Mouse (Mus musculus) forebrain, postnatal 0 days (tissue): Measurements from ENCODE around the gene Hspd1. TPM values are rescaled to one million over a fixed set of nuclear protein-coding genes. Genes with fewer than 3 reads are reported as not detected.
A peak's percentile ranks its signal among the peaks of the same experiment; 100 is the strongest.

ENCODE experiments used
- ATAC-seq: fragments of 200-750 bp; cut with Nextera tagmentation; 2 replicates; pipeline ENCODE4 v1.8.0; 2017; ENCODE audit warnings: mild to moderate bottlenecking, moderate library complexity
- DNase-seq: peaks from one replicate; pipeline ENCODE4 v3.0.0-alpha.2; 2015
- H3K27ac ChIP-seq: fragments of 300-500 bp; sonication (generic); 2 replicates; pipeline ENCODE4 v1.5.1; 2014; ENCODE audit warnings: low read depth, mild to moderate bottlenecking, antibody characterized with exemption, low read length, moderate library complexity, mixed read lengths
- H3K27me3 ChIP-seq: fragments of 300-500 bp; sonication (generic); 2 replicates; pipeline ENCODE4 v1.6.1; 2014; ENCODE audit warnings: mild to moderate bottlenecking, low read length, mixed read lengths; ENCODE audit not compliant: insufficient read depth
- H3K36me3 ChIP-seq: fragments of 300-500 bp; sonication (generic); 2 replicates; pipeline ENCODE4 v1.6.1; 2014; ENCODE audit warnings: mild to moderate bottlenecking, moderate library complexity; ENCODE audit not compliant: insufficient read depth
- H3K4me1 ChIP-seq: fragments of 300-500 bp; sonication (generic); 2 replicates; pipeline ENCODE4 v1.6.1; 2014; ENCODE audit warnings: antibody characterized with exemption; ENCODE audit not compliant: insufficient read depth
- H3K4me2 ChIP-seq: fragments of 300-500 bp; sonication (generic); 2 replicates; pipeline ENCODE4 v1.6.1; 2014; ENCODE audit warnings: low read depth, mild to moderate bottlenecking, moderate library complexity
- H3K4me3 ChIP-seq: fragments of 300-500 bp; sonication (generic); 2 replicates; pipeline ENCODE4 v1.5.1; 2014; ENCODE audit warnings: low read depth, low read length, mixed read lengths
- H3K9ac ChIP-seq: fragments of 300-500 bp; sonication (generic); 2 replicates; pipeline ENCODE4 v1.6.1; 2014; ENCODE audit warnings: mild to moderate bottlenecking
- H3K9me3 ChIP-seq: fragments of 300-500 bp; sonication (generic); 2 replicates; pipeline ENCODE4 v1.6.1; 2016; ENCODE audit warnings: low read length
- CTCF ChIP-seq: sonication (generic); IDR thresholded peaks from 2 replicates; pipeline ENCODE4 v1.5.1; 2016; ENCODE audit warnings: antibody characterized with exemption, control low read depth, low read depth
- WGBS: fragments of 180-500 bp; shearing (Covaris S2); extraction: QIAGEN DNeasy Blood & Tissue Kit; methylation state at CpG from one replicate; pipeline ENCODE4 v1.1.7; 2014; 5-methylcytosine and 5-hydroxymethylcytosine counted together
- polyA plus RNA-seq: library from polyadenylated mRNA; unstranded; fragments of >200 nt; fragmentation: Nextera tagmentation; extraction: Ambion mirVana; gene quantifications from 2 replicates; pipeline ENCODE4 v1.2.1, GENCODE M21; 2015
- total RNA-seq: library from RNA; depleted of rRNA; stranded (reverse); fragments of >200 nt; gene quantifications from 2 replicates; pipeline ENCODE4 v1.2.3, GENCODE M21; 2014; rRNA removed

Gene Hspd1
- 149 and 162 TPM in 2 replicates for total RNA-seq
- polyA plus RNA-seq, result 197 and 238 TPM in 2 replicates

DNA sequence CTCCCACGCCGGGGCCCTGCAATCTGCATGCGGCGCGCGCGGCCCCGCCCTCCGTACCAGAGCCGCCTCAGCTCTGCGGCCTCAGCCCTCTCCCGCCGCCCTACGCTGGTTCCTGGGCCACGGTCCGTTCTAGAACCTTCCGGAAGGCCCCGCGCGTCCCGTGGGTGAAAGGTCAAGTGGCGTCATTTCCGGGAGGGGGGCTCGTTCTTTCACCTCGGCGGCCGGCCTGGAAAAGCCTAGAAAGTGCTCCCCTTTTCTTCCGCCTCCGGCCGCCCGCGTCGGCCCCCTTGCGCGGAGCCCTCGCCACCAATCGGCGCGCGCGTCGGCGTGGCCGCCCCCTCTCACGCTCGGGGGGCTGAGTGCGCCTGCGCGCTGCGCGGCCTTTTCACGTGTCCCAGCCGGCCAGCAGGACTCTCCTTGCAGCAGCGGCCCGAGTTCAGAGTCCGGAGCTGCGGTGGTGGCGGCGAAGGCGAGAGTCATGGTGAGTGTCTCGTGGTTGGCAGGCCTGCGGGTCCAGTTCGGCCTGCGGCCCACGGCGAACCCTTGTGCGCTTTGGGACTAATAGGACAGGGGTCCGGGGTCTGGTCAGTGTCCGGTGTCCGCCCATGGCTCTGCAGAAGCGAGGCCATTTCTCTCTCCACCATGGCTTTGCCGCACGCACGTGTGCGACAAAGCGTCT lies at the start of gene Hspd1, which contains the start of gene Hspe1:
Gene Hspd1, minus strand, starts transcription at position 312 of the 679 bp plus-strand sequence.
Gene Hspe1, plus strand, starts transcription at position 201 of the 679 bp plus-strand sequence.
- WGBS, result under 1% methylated on average over 65 of the region's 76 CpGs
- peaks cover 18% of the 10 kb centered on the region; the same call in 1 of the 2 replicates for H3K36me3 ChIP-seq

DNA sequence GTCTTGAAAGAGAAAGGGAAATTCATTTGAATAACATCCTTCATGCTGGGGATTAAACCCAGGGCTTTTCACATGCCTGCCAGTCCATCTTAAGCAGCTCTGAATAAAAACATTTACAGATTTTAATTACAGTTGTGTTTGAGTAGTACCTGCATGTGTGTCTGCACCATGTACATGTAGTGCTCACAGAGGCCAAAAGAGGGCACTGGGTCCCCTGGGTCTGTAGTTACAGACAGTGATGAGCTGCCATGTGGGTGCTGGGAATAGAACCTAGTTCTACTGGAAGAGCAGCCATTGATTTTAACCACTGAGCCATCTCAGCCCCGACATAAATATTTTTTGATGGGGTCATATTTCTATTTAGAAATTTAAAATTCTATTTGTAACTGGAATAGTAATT lies 47.8 kb upstream of the Hspd1 start:
- no peak for TF ChIP-seq CTCF
- Histone ChIP-seq H3K36me3 (0 out of 2 replicates have a peak, but pooled peaks cover 4% of the 10 kb centered on the region), H3K4me2 (no peak overlapping the region), H3K4me1 (no peaks in the 10 kb centered on the region), H3K9me3 (no peaks in the 10 kb centered on the region), H3K27ac (no peak overlapping the region), H3K4me3 (no peak overlapping the region), H3K27me3 (no peaks in the 10 kb centered on the region), H3K9ac (no peak overlapping the region)
- ATAC-seq (no peak), DNase-seq (no peak)
- WGBS, result 100% methylated on average over 1 of the region's 1 CpGs

More for the DNA sequence above, at the start of gene Hspd1, which contains the start of gene Hspe1:
- H3K4me2 ChIP-seq, result peak within 1 kb of the TSS; percentile 72
- ATAC-seq (peak; percentile 94), DNase-seq (peak; percentile 99)
- peak within 1 kb of the TSS; percentile 89 for H3K9ac ChIP-seq
- H3K4me1 ChIP-seq, result peaks cover 8% of the 10 kb centered on the region; the same call in 1 of the 2 replicates
- H3K4me3 ChIP-seq, result peak within 1 kb of the TSS; percentile 77
- H3K27me3 ChIP-seq, result no peaks in the 10 kb centered on the region
- peak within 1 kb of the TSS; percentile 94 for H3K27ac ChIP-seq
- no peaks in the 10 kb centered on the region for H3K9me3 ChIP-seq
- TF ChIP-seq CTCF, result no peak; the same call in 1 of the 2 replicates

DNA sequence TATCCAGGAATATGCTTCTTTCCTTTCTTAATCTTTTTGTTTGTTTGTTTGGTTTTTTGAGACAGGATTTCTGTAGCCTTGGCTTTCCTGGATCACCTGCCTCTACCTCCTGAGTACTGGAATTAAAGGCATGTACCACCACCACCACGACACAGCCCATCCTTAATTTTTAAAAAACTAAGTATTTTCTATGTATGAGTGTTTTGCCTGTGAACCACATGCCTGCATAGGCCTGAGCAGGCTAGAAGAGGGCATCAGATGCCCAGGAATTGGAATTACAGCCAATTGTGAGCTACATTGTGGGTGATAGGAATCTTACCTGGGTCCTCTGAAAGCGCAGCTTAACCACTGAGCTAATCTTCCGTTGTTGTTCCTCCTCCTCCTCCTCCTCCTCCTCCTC lies 46.3 kb upstream of the Hspd1 start:
- no peak for TF ChIP-seq CTCF
- no peak overlapping the region for H3K9ac ChIP-seq
- ATAC-seq, result no peak
- DNase-seq, result no peak
- no peaks in the 10 kb centered on the region for H3K9me3 ChIP-seq
- H3K4me3 ChIP-seq, result no peak overlapping the region
- WGBS, result 97% methylated on average over 3 of the region's 3 CpGs
- no peaks in the 10 kb centered on the region for H3K27me3 ChIP-seq
- no peaks in the 10 kb centered on the region for H3K36me3 ChIP-seq
- H3K4me2 ChIP-seq, result no peak overlapping the region
- H3K27ac ChIP-seq, result no peak overlapping the region
- no peaks in the 10 kb centered on the region for H3K4me1 ChIP-seq

DNA sequence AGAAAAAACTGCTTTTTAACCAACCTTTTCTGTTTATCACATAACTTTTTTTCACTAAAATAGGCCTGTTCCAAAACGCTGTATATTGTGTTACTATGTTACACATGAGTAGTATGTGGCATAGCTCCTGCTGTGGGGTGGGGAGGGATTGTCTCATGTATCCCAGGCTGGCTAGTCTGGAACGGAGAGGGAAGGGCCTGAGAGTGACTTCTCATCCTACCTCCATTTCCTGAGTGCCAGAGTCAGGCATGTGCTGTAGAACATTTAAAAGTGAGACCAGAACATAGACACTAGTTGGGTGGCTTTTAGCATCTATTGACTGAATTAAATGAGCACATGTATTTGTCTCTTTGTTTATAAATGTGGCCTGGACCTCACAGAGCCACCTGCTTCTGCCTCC lies 45.1 kb upstream of the Hspd1 start:
- Histone ChIP-seq H3K4me3 (no peak overlapping the region), H3K9ac (no peak overlapping the region), H3K4me2 (no peak overlapping the region), H3K27me3 (no peaks in the 10 kb centered on the region), H3K36me3 (no peaks in the 10 kb centered on the region), H3K9me3 (no peaks in the 10 kb centered on the region), H3K27ac (no peak overlapping the region), H3K4me1 (no peaks in the 10 kb centered on the region)
- 71% methylated on average over 2 of the region's 2 CpGs for WGBS
- no peak for TF ChIP-seq CTCF
- DNase-seq (no peak), ATAC-seq (no peak)

DNA sequence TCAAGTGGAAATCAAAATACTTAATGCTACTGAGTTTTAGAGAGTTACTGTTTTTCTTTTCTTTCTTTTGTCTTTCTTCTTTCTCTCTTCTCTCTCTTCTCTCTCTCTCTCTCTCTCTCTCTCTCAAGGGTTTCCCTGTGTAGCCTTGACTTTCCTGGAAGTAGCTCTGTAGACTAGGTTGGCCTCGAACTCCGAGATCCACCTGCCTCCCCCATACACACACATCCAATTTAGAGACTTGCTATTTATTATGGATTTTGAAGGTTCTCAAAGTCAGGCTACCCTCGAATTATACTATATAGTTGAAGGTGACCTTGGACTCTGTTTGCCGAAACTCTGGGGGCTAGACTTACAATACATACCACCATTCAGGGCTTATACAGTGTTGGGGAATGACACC lies 44.3 kb upstream of the Hspd1 start:
- Histone ChIP-seq H3K27me3 (no peaks in the 10 kb centered on the region), H3K4me2 (peak overlapping the region; percentile 64), H3K4me3 (peak overlapping the region; percentile 98), H3K4me1 (no peaks in the 10 kb centered on the region), H3K27ac (no peak overlapping the region), H3K9me3 (no peaks in the 10 kb centered on the region), H3K36me3 (no peaks in the 10 kb centered on the region), H3K9ac (peak overlapping the region; percentile 100)
- DNase-seq, result no peak
- 73% methylated on average over 4 of the region's 4 CpGs for WGBS
- no peak for TF ChIP-seq CTCF
- no peak for ATAC-seq

DNA sequence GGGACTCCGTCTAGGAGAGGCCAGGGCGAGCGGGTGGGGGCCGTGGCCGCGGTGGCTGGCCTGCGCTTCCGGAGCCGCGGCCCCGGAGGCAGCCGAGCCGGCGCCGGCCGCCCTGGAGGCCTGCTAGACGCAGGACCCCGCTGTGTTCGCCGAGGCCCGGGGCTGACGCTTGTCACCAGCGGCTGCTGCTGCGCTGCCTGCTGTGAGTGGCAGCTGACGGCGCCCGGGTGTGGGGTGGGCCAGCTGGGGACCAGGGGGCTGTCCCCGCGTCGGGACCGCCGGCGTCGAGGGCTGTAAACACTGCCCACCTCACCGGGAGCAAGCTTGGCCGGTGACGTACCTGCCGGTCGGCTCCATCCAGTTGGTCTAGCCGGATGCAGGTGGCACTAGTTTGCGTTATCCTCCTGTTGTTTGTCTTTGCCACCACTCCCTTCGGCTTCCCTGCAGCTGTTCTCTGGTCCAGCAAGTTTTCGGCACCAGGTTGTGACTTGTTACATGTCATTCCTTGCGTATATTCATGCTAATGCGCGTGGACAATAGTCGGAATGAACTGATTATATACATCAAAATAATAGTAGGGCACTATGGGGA lies 43.5 kb upstream of the Hspd1 start:
- Histone ChIP-seq H3K36me3 (no peaks in the 10 kb centered on the region), H3K4me2 (peak overlapping the region; percentile 64), H3K4me1 (no peaks in the 10 kb centered on the region), H3K9me3 (no peaks in the 10 kb centered on the region), H3K27ac (peak overlapping the region; percentile 98), H3K27me3 (no peaks in the 10 kb centered on the region), H3K9ac (peak overlapping the region; percentile 100), H3K4me3 (peak overlapping the region; percentile 98)
- TF ChIP-seq CTCF, result no peak
- WGBS, result under 1% methylated on average over 46 of the region's 47 CpGs
- no peak for DNase-seq
- peak; percentile 79 for ATAC-seq

DNA sequence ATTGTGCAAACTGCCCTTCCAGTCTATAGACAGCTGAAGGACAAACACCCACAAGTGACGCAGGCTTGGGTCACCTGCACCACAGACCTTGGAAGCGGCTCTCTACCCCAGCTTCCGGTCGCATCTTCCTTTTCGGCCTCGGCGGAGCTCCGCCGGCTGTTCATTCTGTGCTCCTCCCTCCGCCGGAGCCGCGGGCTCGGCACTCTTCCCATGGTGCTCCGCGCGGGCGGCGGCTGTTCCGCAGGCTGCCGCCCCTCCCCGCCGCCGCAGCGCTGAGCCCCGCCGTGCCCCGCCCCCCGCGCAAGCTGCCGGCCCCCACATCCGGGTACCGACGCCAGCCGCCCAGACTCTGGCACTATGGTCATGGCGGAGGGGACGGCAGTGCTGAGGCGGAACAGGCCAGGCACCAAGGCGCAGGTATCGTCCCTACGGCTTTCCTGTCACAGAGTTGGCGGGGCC lies 42.9 kb upstream of the Hspd1 start, which contains the start of gene Mob4:
Gene Mob4, plus strand, starts transcription at position 289 of the 459 bp plus-strand sequence.
- no peak for TF ChIP-seq CTCF
- Histone ChIP-seq H3K9me3 (no peaks in the 10 kb centered on the region), H3K9ac (peak within 1 kb of the TSS; percentile 100), H3K27ac (peak within 1 kb of the TSS; percentile 98), H3K4me3 (peak within 1 kb of the TSS; percentile 98), H3K36me3 (no peaks in the 10 kb centered on the region), H3K4me1 (no peaks in the 10 kb centered on the region), H3K4me2 (peak within 1 kb of the TSS; percentile 64), H3K27me3 (no peaks in the 10 kb centered on the region)
- WGBS, result 4% methylated on average over 40 of the region's 42 CpGs
- ATAC-seq (peak; percentile 97), DNase-seq (peak; percentile 96)
